Mouse (Mus musculus): ENCODE results near the gene Pskh1. TPM values are rescaled to one million over a fixed set of nuclear protein-coding genes. Genes with fewer than 3 reads are reported as not detected.

Pskh1 gene
- total RNA-seq (2015), result 8.6 and 9.7 TPM in 2 replicates
- 10.7 and 13.3 TPM in 2 replicates for total RNA-seq (2017)

- ATAC-seq (ENCODE audit: poor library complexity, severe bottlenecking), result peak; percentile 98
Measured at GRCm38 (mm10) chr8:105900180-105900940, at the start of gene Pskh1. Gene Pskh1, plus strand, starts transcription at chr8:105900441.

- no peak for ATAC-seq (ENCODE audit: poor library complexity, severe bottlenecking)
Measured at GRCm38 (mm10) chr8:105850611-105851010, 49.6 kb upstream of the Pskh1 start.

GRCm38 (mm10) chr8:105851651-105852143, 48.5 kb upstream of the Pskh1 start:
- peak; percentile 70 for ATAC-seq (ENCODE audit: poor library complexity, severe bottlenecking)

GRCm38 (mm10) chr8:105852146-105852729, 48.0 kb upstream of the Pskh1 start:
- ATAC-seq (ENCODE audit: poor library complexity, severe bottlenecking), result no peak

GRCm38 (mm10) chr8:105853178-105853577, 47.1 kb upstream of the Pskh1 start, which contains the start of gene Cenpt:
Gene Cenpt, minus strand, starts transcription at chr8:105853278.
- ATAC-seq (ENCODE audit: poor library complexity, severe bottlenecking), result no peak

GRCm38 (mm10) chr8:105854303-105854702, 45.9 kb upstream of the Pskh1 start:
- no peak for ATAC-seq (ENCODE audit: poor library complexity, severe bottlenecking)

- peak; percentile 74 for ATAC-seq (ENCODE audit: poor library complexity, severe bottlenecking)
Measured at GRCm38 (mm10) chr8:105854715-105855216, 45.5 kb upstream of the Pskh1 start, which contains the start of gene Thap11. Gene Thap11, plus strand, starts transcription at chr8:105855132.

- ATAC-seq (ENCODE audit: poor library complexity, severe bottlenecking), result peak; percentile 0; the same call in 1 of the 2 replicates
Measured at GRCm38 (mm10) chr8:105855248-105856167, 44.7 kb upstream of the Pskh1 start.

- ATAC-seq (ENCODE audit: poor library complexity, severe bottlenecking), result no peak
Measured at GRCm38 (mm10) chr8:105856168-105856835, 43.9 kb upstream of the Pskh1 start.

GRCm38 (mm10) chr8:105858495-105858894, 41.7 kb upstream of the Pskh1 start:
- peak; percentile 37 for ATAC-seq (ENCODE audit: poor library complexity, severe bottlenecking)

GRCm38 (mm10) chr8:105859314-105859713, 40.9 kb upstream of the Pskh1 start:
- ATAC-seq (ENCODE audit: poor library complexity, severe bottlenecking), result no peak

- ATAC-seq (ENCODE audit: poor library complexity, severe bottlenecking), result peak; percentile 89
Measured at GRCm38 (mm10) chr8:105860143-105860981, 39.9 kb upstream of the Pskh1 start, which contains the start of gene Nutf2. Gene Nutf2, plus strand, starts transcription at chr8:105860580.

GRCm38 (mm10) chr8:105861951-105862350, 38.3 kb upstream of the Pskh1 start:
- ATAC-seq (ENCODE audit: poor library complexity, severe bottlenecking), result no peak

GRCm38 (mm10) chr8:105866364-105867029, 33.7 kb upstream of the Pskh1 start:
- no peak for ATAC-seq (ENCODE audit: poor library complexity, severe bottlenecking)

- ATAC-seq (ENCODE audit: poor library complexity, severe bottlenecking), result no peak
Measured at GRCm38 (mm10) chr8:105874301-105874700, 25.9 kb upstream of the Pskh1 start.

GRCm38 (mm10) chr8:105880754-105881520, 19.3 kb upstream of the Pskh1 start, which contains the start of gene Edc4:
Gene Edc4, plus strand, starts transcription at chr8:105880881.
- ATAC-seq (ENCODE audit: poor library complexity, severe bottlenecking), result peak; percentile 99

GRCm38 (mm10) chr8:105889756-105890465, 10.3 kb upstream of the Pskh1 start:
- ATAC-seq (ENCODE audit: poor library complexity, severe bottlenecking), result no peak
